Mouse (Mus musculus) embryonic facial prominence, embryonic 11.5 days (tissue): Measurements from ENCODE around the gene Erc2. TPM values are rescaled to one million over a fixed set of nuclear protein-coding genes. Genes with fewer than 3 reads are reported as not detected.

Experiments
- ATAC-seq: fragments of 200-750 bp; cut with Nextera tagmentation; replicated peaks from 2 replicates; pipeline ENCODE4 v1.8.0; 2017; ENCODE audit warnings: low read depth; ENCODE audit not compliant: insufficient number of reproducible peaks, low FRiP score, low TSS enrichment
- DNase-seq: peaks from one replicate; pipeline ENCODE4 v3.0.0-alpha.2; 2015; ENCODE audit warnings: low spot score
- H3K27ac ChIP-seq: fragments of 300-500 bp; sonication (generic); replicated peaks from 2 replicates; pipeline ENCODE4 v1.5.1; 2014; ENCODE audit warnings: mild to moderate bottlenecking, low read depth, low read length, control low read depth
- H3K27me3 ChIP-seq: fragments of 300-500 bp; sonication (generic); 2 replicates; pipeline ENCODE4 v1.6.1; 2014; ENCODE audit warnings: mild to moderate bottlenecking, low read length, moderate library complexity, mixed read lengths; ENCODE audit not compliant: control insufficient read depth, insufficient read depth
- H3K36me3 ChIP-seq: fragments of 300-500 bp; sonication (generic); replicated peaks from 2 replicates; pipeline ENCODE4 v1.6.1; 2014; ENCODE audit warnings: low read depth, mild to moderate bottlenecking, low read length, moderate library complexity, mixed read lengths; ENCODE audit not compliant: control insufficient read depth, insufficient read depth
- H3K4me1 ChIP-seq: fragments of 300-500 bp; sonication (generic); 2 replicates; pipeline ENCODE4 v1.6.1; 2014; ENCODE audit warnings: low read length, mixed read lengths; ENCODE audit not compliant: control insufficient read depth, insufficient read depth
- H3K4me2 ChIP-seq: fragments of 300-500 bp; sonication (generic); 2 replicates; pipeline ENCODE4 v1.6.1; 2014; ENCODE audit warnings: low read depth, mild to moderate bottlenecking, control low read depth, low read length, moderate library complexity
- H3K4me3 ChIP-seq: fragments of 300-500 bp; sonication (generic); 2 replicates; pipeline ENCODE4 v1.5.1; 2014; ENCODE audit warnings: low read depth, low read length, control low read depth
- H3K9ac ChIP-seq: fragments of 300-500 bp; sonication (generic); replicated peaks from 2 replicates; pipeline ENCODE4 v1.6.1; 2014; ENCODE audit warnings: mild to moderate bottlenecking, control low read depth, low read length
- H3K9me3 ChIP-seq: fragments of 300-500 bp; sonication (generic); replicated peaks from 2 replicates; pipeline ENCODE4 v1.6.1; 2016; ENCODE audit warnings: mild to moderate bottlenecking, low read length, inconsistent platforms, mixed read lengths; ENCODE audit not compliant: control insufficient read depth
- WGBS: fragments of 180-500 bp; shearing (Covaris S2); extraction: QIAGEN DNeasy Blood & Tissue Kit; methylation state at CpG from one replicate; pipeline ENCODE4 v1.1.7; 2014; 5-methylcytosine and 5-hydroxymethylcytosine counted together
- polyA plus RNA-seq: library from polyadenylated mRNA; unstranded; fragments of >200 nt; fragmentation: Nextera tagmentation; extraction: Ambion mirVana; gene quantifications from 2 replicates; pipeline ENCODE4 v1.2.1, GENCODE M21; 2014

Gene Erc2
- polyA plus RNA-seq, 1 experiment from 2014 or later: 5.2 TPM

- Histone ChIP-seq H3K27ac (no peak overlapping the region), H3K4me1 (peaks cover 2% of the 10 kb centered on the region; the same call in 1 of the 2 replicates), H3K27me3 (no peaks in the 10 kb centered on the region), H3K4me3 (no peak overlapping the region), H3K36me3 (no peaks in the 10 kb centered on the region), H3K9ac (no peak overlapping the region), H3K9me3 (no peaks in the 10 kb centered on the region), H3K4me2 (no peak overlapping the region)
- WGBS: 49% methylated on average over 6 of the region's 6 CpGs
- ATAC-seq: no peak
- DNase-seq: peak; percentile 66
Measured at GRCm38 (mm10) chr14:28439171-28439570, 816.9 kb downstream of the Erc2 start.

GRCm38 (mm10) chr14:28441240-28441967 lies 819.2 kb downstream of the Erc2 start:
- H3K9me3 ChIP-seq: no peaks in the 10 kb centered on the region
- no peaks in the 10 kb centered on the region for H3K27me3 ChIP-seq
- H3K36me3 ChIP-seq: no peaks in the 10 kb centered on the region
- H3K9ac ChIP-seq: no peak overlapping the region
- no peak overlapping the region for H3K27ac ChIP-seq
- H3K4me3 ChIP-seq: no peak overlapping the region
- no peak for ATAC-seq
- WGBS: 46% methylated on average over 14 of the region's 14 CpGs
- no peak overlapping the region for H3K4me2 ChIP-seq
- no peak for DNase-seq
- peaks cover 2% of the 10 kb centered on the region; the same call in 1 of the 2 replicates for H3K4me1 ChIP-seq

GRCm38 (mm10) chr14:28443254-28443944 lies 821.2 kb downstream of the Erc2 start:
- Histone ChIP-seq H3K4me3 (no peak overlapping the region), H3K4me2 (no peak overlapping the region), H3K27me3 (no peaks in the 10 kb centered on the region), H3K36me3 (no peaks in the 10 kb centered on the region), H3K27ac (no peak overlapping the region), H3K4me1 (peaks cover 2% of the 10 kb centered on the region; the same call in 1 of the 2 replicates), H3K9me3 (no peaks in the 10 kb centered on the region), H3K9ac (no peak overlapping the region)
- ATAC-seq (no peak), DNase-seq (no peak)
- WGBS: 75% methylated on average over 7 of the region's 7 CpGs

GRCm38 (mm10) chr14:28445737-28446136 lies 823.5 kb downstream of the Erc2 start:
- no peak overlapping the region for H3K4me3 ChIP-seq
- H3K9ac ChIP-seq: no peak overlapping the region
- ATAC-seq (no peak), DNase-seq (no peak)
- peaks cover 2% of the 10 kb centered on the region; the same call in 1 of the 2 replicates for H3K4me1 ChIP-seq
- no peak overlapping the region for H3K27ac ChIP-seq
- no peaks in the 10 kb centered on the region for H3K9me3 ChIP-seq
- no peak overlapping the region for H3K4me2 ChIP-seq
- WGBS: 74% methylated on average over 6 of the region's 6 CpGs
- no peaks in the 10 kb centered on the region for H3K27me3 ChIP-seq
- no peaks in the 10 kb centered on the region for H3K36me3 ChIP-seq

GRCm38 (mm10) chr14:28451771-28452170 lies 829.5 kb downstream of the Erc2 start:
- ATAC-seq (no peak), DNase-seq (no peak)
- no peaks in the 10 kb centered on the region for H3K36me3 ChIP-seq
- H3K4me2 ChIP-seq: no peak overlapping the region
- WGBS: 32% methylated on average over 9 of the region's 9 CpGs
- H3K27ac ChIP-seq: no peak overlapping the region
- no peak overlapping the region for H3K9ac ChIP-seq
- no peaks in the 10 kb centered on the region for H3K27me3 ChIP-seq
- no peaks in the 10 kb centered on the region for H3K9me3 ChIP-seq
- no peaks in the 10 kb centered on the region for H3K4me1 ChIP-seq
- no peak overlapping the region for H3K4me3 ChIP-seq

GRCm38 (mm10) chr14:28456372-28457076 lies 834.3 kb downstream of the Erc2 start:
- Histone ChIP-seq H3K4me1 (no peaks in the 10 kb centered on the region), H3K27ac (no peak overlapping the region), H3K4me2 (no peak overlapping the region), H3K4me3 (no peak overlapping the region), H3K27me3 (no peaks in the 10 kb centered on the region), H3K9me3 (no peaks in the 10 kb centered on the region), H3K9ac (no peak overlapping the region), H3K36me3 (no peaks in the 10 kb centered on the region)
- ATAC-seq (no peak), DNase-seq (no peak)
- WGBS: 73% methylated on average over 7 of the region's 7 CpGs

- no peaks in the 10 kb centered on the region for H3K27me3 ChIP-seq
- no peak for ATAC-seq
- DNase-seq: no peak
- WGBS: 56% methylated on average over 3 of the region's 3 CpGs
- H3K9ac ChIP-seq: no peak overlapping the region
- H3K4me3 ChIP-seq: no peak overlapping the region
- H3K4me2 ChIP-seq: no peak overlapping the region
- H3K27ac ChIP-seq: no peak overlapping the region
- H3K4me1 ChIP-seq: no peaks in the 10 kb centered on the region
- no peaks in the 10 kb centered on the region for H3K9me3 ChIP-seq
- H3K36me3 ChIP-seq: no peaks in the 10 kb centered on the region
Measured at GRCm38 (mm10) chr14:28457428-28457827, 835.2 kb downstream of the Erc2 start.

- 84% methylated on average over 5 of the region's 5 CpGs for WGBS
- H3K4me3 ChIP-seq: no peak overlapping the region
- H3K27ac ChIP-seq: no peak overlapping the region
- no peak overlapping the region for H3K9ac ChIP-seq
- no peak overlapping the region for H3K4me2 ChIP-seq
- no peaks in the 10 kb centered on the region for H3K36me3 ChIP-seq
- DNase-seq (no peak), ATAC-seq (no peak)
- no peaks in the 10 kb centered on the region for H3K27me3 ChIP-seq
- no peaks in the 10 kb centered on the region; the same call in 1 of the 2 replicates for H3K4me1 ChIP-seq
- H3K9me3 ChIP-seq: no peaks in the 10 kb centered on the region
Measured at GRCm38 (mm10) chr14:28467956-28468355, 845.7 kb downstream of the Erc2 start.
